Mouse (Mus musculus): ENCODE data around the gene Prkcz. TPM values are rescaled to one million over a fixed set of nuclear protein-coding genes. Genes with fewer than 3 reads are reported as not detected.

The Prkcz gene
- polyA plus RNA-seq (2012; rRNA removed), result 2.0 and 2.5 TPM in 2 replicates

DNA sequence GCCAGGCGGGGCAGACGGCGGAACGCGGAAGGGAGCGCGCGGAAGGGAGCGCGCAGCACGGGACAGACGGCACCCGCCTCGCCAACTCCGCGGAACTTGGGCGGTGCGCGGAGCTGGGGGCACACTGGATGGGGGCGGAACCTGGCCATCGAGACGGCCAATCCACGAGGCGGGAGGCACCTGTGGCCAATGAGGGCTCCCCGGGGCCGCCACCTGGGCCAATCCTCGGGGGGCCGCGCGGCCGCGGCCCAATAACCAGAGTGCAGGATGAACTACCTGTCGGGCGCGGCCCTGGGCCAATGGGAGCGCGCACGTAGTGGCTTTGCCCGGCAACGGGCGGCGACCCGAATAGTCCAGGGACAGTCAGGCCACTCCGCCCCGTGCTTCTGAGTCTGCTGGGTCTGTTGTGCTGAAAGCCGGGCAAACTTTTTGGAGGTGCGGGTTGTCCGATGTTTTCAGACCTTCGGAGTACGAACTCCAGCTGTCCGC is at the start of gene Prkcz:
Gene Prkcz, minus strand, starts transcription at position 59 of the 489 bp plus-strand sequence.

DNA sequence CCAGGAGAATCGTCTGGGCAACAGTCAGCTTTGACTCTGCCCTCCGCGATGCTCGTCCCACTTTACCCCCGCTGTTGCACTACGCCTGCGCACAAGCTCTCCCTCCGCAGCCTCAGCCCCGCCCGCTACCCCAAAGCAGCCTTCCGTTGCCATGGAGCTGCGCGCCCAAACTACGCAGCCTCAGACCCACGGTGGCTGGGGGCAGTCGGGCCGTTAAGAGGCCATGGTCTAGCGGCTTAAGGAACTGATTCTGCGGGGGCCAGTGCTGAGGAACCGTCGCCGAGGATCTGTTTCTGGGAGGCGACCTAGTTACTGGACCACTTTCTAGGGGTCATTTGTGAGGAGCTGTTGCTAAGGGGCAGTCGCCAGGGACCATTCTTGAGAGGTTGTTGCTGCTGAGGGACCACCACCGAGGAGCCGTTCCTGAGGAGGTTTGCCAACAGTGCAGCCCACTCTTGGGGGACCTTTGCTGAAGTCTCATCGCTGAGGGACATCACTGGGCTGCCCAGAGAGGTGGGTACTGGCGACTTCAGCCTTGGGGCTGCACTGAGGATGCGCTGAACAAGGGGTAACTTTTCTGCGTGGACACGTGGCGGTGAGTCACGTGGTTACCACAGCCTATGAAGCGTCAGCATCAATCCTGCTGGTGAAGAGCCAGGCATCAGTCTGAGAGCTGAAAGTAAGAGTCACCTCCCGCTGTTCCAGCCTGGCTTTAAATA is 48.1 kb upstream of the Prkcz start, which contains the start of gene Cfap74:
Gene Cfap74, plus strand, starts transcription at position 133 of the 719 bp plus-strand sequence.

DNA sequence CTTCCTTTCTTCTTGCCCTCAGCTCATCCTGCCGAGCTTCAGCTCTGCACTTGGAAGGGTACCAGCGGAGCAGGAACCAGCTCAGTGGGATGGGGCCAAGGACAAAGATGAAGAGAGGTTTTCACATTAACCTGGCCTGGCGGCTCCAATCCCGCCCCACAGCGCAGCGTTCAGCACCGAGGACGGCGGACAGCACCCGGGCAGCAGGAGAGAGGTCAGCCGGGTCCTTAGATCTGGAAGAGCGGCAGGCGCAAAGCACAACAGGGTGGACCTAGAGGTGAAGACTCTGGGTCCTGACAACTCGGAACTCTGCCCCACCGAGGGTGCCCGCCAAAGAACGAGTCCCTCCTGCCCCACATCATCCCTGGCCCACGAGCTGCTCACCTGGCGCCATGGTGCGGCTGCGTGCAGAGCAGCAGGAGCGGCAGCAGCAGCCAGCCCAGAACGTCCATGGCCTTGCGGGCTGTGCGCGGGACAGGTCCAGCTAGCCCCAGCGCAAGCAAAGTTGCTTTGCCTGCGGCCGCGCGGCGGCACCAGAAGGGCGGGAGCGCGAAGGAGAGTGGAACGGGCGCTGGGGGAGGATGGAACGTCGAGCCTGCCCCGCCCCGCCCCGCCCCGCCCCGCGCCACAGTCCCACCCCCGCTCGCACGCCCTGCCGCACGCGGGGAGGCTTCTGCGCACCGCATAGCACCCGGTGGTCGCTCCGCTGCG is 36.5 kb upstream of the Prkcz start, which contains the start of gene Gabrd:
Gene Gabrd, minus strand, starts transcription at position 602 of the 711 bp plus-strand sequence.

DNA sequence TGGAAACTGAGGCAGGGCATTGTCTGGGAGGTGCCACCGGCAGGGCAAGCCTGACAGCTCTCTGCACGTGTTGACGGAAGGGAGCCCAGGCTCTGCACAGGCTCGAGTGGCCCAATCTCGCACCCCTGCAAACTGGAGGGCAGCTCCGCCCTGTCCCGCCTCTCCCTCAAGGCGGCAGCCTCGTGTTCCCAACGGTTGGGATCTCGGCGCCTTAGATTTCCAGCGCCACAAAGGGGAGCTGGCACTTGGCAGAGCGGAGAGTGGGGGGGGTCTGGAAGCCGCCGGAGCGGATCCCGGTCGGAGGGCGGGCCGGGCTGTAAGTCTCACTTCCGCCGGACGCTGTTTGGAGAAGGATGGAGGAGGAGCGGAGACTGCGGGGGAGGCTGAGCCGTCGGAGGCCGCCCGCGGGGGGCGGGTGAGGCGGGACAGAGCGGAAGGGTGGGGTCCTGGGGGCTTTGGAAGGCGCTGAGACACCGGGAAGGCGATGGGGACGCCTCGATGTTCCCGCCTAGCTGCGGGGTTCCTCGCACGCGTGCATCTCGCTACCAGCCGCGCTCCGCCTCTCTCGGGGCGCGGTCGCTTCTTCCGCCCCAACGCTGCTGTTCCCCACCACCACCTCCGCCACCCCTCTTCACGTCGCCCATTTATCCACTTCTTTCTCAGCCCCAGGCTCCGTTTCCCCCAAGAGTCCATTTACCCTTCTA is 111.4 kb downstream of the Prkcz start, which contains the start of gene Faap20:
Gene Faap20, plus strand, starts transcription at position 155 of the 704 bp plus-strand sequence.

DNA sequence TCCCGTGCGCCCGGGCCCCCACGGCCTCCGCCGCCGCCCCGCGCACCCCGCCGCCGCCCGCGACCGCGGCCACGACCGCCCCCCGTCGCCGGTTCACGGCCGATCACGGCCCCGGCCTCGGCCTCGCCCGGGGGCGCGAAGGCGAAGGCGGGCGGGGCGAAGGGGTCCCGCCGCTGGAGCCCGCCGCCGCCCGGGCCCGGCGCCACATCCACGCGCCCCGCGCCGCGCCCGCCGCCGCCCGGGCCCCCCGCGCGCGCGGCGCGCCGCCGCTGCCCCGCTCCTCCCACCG is 138.7 kb downstream of the Prkcz start, which contains the start of gene Ski:
Gene Ski, minus strand, starts transcription at position 41 of the 289 bp plus-strand sequence.

Other genes starting within 250 kb of the Prkcz start
- 5.6 and 7.3 TPM in 2 replicates for gene Ski, start 138.8 kb downstream of the Prkcz start, polyA plus RNA-seq (2012; rRNA removed)
- gene Faap20, start 111.6 kb downstream of the Prkcz start, polyA plus RNA-seq (2012; rRNA removed), result 16.1 and 16.8 TPM in 2 replicates
- gene Gabrd, start 36.8 kb upstream of the Prkcz start, polyA plus RNA-seq (2012; rRNA removed), result 0.01 TPM in 1 of 2 replicates, not detected in the other
- gene Cfap74, start 47.8 kb upstream of the Prkcz start, polyA plus RNA-seq (2012; rRNA removed), result 0.08 and 0.09 TPM in 2 replicates
- 0.38 and 0.43 TPM in 2 replicates for gene Tmem52, start 107.8 kb upstream of the Prkcz start, polyA plus RNA-seq (2012; rRNA removed)
- 118 and 120 TPM in 2 replicates for gene Gnb1, start 130.0 kb upstream of the Prkcz start, polyA plus RNA-seq (2012; rRNA removed)
- 46.0 and 46.7 TPM in 2 replicates for gene Nadk, start 201.0 kb upstream of the Prkcz start, polyA plus RNA-seq (2012; rRNA removed)
- gene Slc35e2, start 240.1 kb upstream of the Prkcz start, polyA plus RNA-seq (2012; rRNA removed), result 5.5 and 5.7 TPM in 2 replicates

Data from liver, embryonic 18 days (tissue).